Mouse (Mus musculus): ENCODE data around the gene Hexim1. TPM values are rescaled to one million over a fixed set of nuclear protein-coding genes. Genes with fewer than 3 reads are reported as not detected.
A peak's percentile ranks its signal among the peaks of the same experiment; 100 is the strongest.

The Hexim1 gene
- polyA plus RNA-seq, 1 experiment: 28.8 TPM

DNA sequence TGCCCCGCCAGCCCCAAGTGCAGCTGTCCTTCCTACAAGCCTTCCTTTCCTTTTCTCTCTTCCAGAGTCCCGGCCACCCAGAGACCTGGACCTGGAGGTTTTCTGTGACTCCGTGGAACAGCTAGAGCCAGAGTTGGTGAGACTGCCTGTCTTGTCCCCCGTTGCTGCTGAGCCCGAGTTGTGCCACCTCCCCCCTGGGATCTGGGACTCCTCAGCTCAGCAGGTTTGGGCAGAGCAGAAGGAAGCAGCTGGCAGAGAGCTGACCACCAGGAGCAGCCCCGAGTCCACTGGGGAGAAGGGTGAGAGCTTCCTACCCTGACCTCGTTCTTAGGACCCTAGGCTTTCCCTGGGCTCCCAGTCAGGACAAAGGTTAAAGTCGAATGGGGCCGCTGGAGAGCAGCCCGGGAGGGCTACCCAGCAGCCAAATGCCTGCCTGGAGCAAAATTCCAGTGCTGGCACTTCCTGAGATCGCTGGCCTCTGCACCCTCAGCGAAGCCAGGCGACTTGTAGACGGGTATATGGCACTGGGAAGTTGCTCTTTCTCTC, 10.8 kb upstream of the Hexim1 start:
- peaks cover 22% of the 10 kb centered on the region for H3K4me1 ChIP-seq (ENCODE audit: control insufficient read depth, insufficient read depth, low read length)
- no peak overlapping the region for H3K27ac ChIP-seq (ENCODE audit: insufficient read depth, low read length)
- no peak overlapping the region for H3K4me3 ChIP-seq (replicated peaks; ENCODE audit: insufficient read depth, low read depth, low read length)
- peak in 1 of 2 experiments; percentile 18 for DNase-seq
- 33% methylated on average over 14 of the region's 14 CpGs for WGBS
- TF ChIP-seq CTCF (IDR thresholded peaks at IDR 0.05; ENCODE audit: borderline replicate concordance, insufficient read depth, low read depth, low read length): no peak
- TF ChIP-seq POLR2A (IDR thresholded peaks at IDR 0.05; ENCODE audit: borderline replicate concordance, insufficient read depth, low read length): no peak
- H3K27me3 ChIP-seq (ENCODE audit: control insufficient read depth, insufficient read depth, low read length): no peaks in the 10 kb centered on the region

DNA sequence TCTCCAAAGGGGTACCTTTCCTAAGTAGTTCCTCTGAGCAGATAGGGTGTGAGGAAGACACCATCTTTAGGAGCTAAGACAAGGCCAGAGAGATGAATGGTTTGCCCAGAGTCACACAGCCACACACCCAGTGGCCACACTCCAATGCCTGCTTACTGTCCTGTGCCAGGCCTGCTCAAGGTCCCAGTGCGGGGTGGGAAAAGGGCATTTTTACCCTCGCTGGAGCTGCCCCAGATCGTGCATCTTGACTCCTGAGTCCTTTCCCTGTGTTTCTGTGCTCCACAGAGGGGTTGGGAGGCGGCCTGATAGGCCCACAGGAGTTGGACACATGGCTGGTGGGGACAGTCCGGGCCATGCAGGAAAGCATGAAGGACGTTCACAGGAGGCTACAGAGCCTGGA, 10.2 kb upstream of the Hexim1 start:
- TF ChIP-seq CTCF (IDR thresholded peaks at IDR 0.05; ENCODE audit: borderline replicate concordance, insufficient read depth, low read depth, low read length) (no peak), POLR2A (IDR thresholded peaks at IDR 0.05; ENCODE audit: borderline replicate concordance, insufficient read depth, low read length) (no peak)
- Histone ChIP-seq H3K27ac (ENCODE audit: insufficient read depth, low read length) (no peak overlapping the region), H3K4me1 (ENCODE audit: control insufficient read depth, insufficient read depth, low read length) (peaks cover 22% of the 10 kb centered on the region), H3K4me3 (replicated peaks; ENCODE audit: insufficient read depth, low read depth, low read length) (no peak overlapping the region), H3K27me3 (ENCODE audit: control insufficient read depth, insufficient read depth, low read length) (no peaks in the 10 kb centered on the region)
- DNase-seq: no peak
- WGBS: 74% methylated on average over 6 of the region's 6 CpGs

DNA sequence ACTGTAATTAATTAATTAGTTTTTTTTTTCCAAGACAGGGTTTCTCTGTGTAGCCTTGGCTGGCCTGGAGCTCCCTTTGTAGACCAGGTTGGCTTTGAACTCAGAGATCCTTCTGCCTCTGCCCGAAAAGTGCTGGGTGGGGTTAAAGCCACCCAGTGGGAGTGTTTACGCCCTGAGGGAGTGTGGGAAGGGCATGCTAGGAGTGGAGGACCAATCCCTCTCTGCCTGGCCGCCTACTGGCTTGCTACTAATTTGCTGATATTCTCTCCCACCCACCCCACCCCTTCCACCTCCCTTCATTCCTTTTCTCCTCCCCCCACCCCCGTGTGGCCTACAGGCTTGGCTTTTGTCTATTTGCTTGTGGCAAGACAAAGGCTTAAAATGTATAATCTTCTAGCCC, 9.6 kb upstream of the Hexim1 start:
- TF ChIP-seq CTCF (IDR thresholded peaks at IDR 0.05; ENCODE audit: borderline replicate concordance, insufficient read depth, low read depth, low read length): no peak
- no peak for TF ChIP-seq POLR2A (IDR thresholded peaks at IDR 0.05; ENCODE audit: borderline replicate concordance, insufficient read depth, low read length)
- DNase-seq: no peak
- Histone ChIP-seq H3K27ac (ENCODE audit: insufficient read depth, low read length) (no peak overlapping the region), H3K27me3 (ENCODE audit: control insufficient read depth, insufficient read depth, low read length) (no peaks in the 10 kb centered on the region), H3K4me3 (replicated peaks; ENCODE audit: insufficient read depth, low read depth, low read length) (no peak overlapping the region), H3K4me1 (ENCODE audit: control insufficient read depth, insufficient read depth, low read length) (peaks cover 22% of the 10 kb centered on the region)
- WGBS: 71% methylated on average over 4 of the region's 4 CpGs

DNA sequence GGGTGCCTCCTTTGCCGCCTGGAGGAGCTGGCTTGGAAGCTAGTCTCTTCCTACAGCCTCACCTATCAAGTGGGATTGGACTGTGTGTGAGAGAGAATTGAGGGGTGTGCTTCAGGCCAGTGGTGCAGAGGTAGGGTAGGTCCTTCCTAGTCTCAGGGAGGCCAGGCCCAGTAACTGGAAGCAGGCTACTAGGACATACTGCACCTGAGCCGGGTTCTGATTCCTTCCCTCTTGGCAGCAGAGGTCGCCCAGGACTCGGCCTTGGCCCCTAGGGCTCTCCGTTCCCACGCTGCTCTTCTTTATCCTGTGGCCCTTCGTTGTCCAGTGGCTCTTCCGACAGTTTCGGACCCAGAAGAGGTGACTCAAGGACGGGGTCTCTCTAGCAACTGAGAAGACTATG, 4.7 kb upstream of the Hexim1 start:
- Histone ChIP-seq H3K4me1 (ENCODE audit: control insufficient read depth, insufficient read depth, low read length) (peaks cover 9% of the 10 kb centered on the region; the same call in 1 of the 2 replicates), H3K27me3 (ENCODE audit: control insufficient read depth, insufficient read depth, low read length) (no peaks in the 10 kb centered on the region), H3K4me3 (replicated peaks; ENCODE audit: insufficient read depth, low read depth, low read length) (no peak overlapping the region), H3K27ac (ENCODE audit: insufficient read depth, low read length) (no peak overlapping the region)
- no peak for TF ChIP-seq CTCF (IDR thresholded peaks at IDR 0.05; ENCODE audit: borderline replicate concordance, insufficient read depth, low read depth, low read length)
- TF ChIP-seq POLR2A (IDR thresholded peaks at IDR 0.05; ENCODE audit: borderline replicate concordance, insufficient read depth, low read length): no peak
- WGBS: 61% methylated on average over 10 of the region's 10 CpGs
- DNase-seq: no peak

DNA sequence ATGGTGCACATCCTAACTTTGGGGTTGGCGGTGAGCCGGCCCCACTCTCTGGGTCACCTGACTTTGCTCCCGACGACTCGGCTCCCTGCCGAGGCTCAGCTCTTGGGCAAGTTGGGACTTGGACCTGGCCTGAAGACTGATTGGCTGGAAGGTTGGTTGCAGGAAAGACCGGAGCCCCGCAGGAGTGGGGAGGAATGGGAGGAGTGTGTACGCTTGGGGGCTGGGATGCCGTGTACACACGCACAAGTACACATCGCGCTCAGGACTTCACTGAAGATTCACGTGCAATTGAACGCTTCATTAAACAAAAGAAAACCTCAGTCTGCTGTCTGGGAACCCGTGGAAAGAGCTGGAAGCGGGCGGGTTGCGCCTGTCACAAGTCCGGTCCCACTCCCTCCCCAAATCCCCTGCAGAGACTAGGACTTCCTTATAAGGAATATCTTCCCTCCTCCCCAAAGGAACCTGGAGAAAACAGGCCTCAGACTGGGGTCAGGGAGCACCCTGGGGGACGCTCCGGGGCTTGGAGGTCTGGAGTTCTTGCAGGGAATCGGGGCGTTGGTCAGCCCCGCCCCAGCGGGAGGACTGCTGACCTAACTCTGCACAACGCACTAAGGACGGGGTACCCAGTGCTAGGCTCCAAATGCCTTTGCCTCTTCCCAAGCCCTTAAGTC, 4.0 kb upstream of the Hexim1 start:
- peak overlapping the region; percentile 29 for H3K4me3 ChIP-seq (replicated peaks; ENCODE audit: insufficient read depth, low read depth, low read length)
- DNase-seq: peak; percentile 56 to 60
- no peak overlapping the region for H3K27ac ChIP-seq (ENCODE audit: insufficient read depth, low read length)
- WGBS: 7% methylated on average over 28 of the region's 28 CpGs
- peaks cover 9% of the 10 kb centered on the region; the same call in 1 of the 2 replicates for H3K4me1 ChIP-seq (ENCODE audit: control insufficient read depth, insufficient read depth, low read length)
- H3K27me3 ChIP-seq (ENCODE audit: control insufficient read depth, insufficient read depth, low read length): no peaks in the 10 kb centered on the region
- TF ChIP-seq CTCF (IDR thresholded peaks at IDR 0.05; ENCODE audit: borderline replicate concordance, insufficient read depth, low read depth, low read length) (no peak), POLR2A (IDR thresholded peaks at IDR 0.05; ENCODE audit: borderline replicate concordance, insufficient read depth, low read length) (no peak)

DNA sequence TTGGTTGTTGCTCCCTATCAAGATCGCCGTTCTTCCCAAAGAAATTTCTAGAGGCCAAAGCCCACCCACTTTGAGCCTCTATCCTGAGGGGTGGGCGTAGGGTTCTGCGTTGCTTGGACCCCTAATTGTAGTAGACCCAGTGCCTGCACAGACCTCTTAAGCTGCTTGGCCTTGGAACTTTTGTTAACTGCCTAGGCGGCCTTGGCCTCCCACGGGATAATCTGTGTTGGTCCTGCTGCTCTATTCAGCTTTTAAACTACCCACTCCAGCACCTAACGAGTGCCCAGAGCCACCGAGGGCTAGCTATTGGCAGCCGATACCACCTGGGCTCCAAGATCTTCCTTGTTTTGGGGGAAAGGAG, 3.5 kb upstream of the Hexim1 start:
- WGBS: 25% methylated on average over 9 of the region's 9 CpGs
- no peak for DNase-seq
- H3K4me3 ChIP-seq (replicated peaks; ENCODE audit: insufficient read depth, low read depth, low read length): peak overlapping the region; percentile 29
- H3K27ac ChIP-seq (ENCODE audit: insufficient read depth, low read length): no peak overlapping the region
- H3K27me3 ChIP-seq (ENCODE audit: control insufficient read depth, insufficient read depth, low read length): no peaks in the 10 kb centered on the region
- TF ChIP-seq POLR2A (IDR thresholded peaks at IDR 0.05; ENCODE audit: borderline replicate concordance, insufficient read depth, low read length): no peak
- no peak for TF ChIP-seq CTCF (IDR thresholded peaks at IDR 0.05; ENCODE audit: borderline replicate concordance, insufficient read depth, low read depth, low read length)
- peaks cover 9% of the 10 kb centered on the region; the same call in 1 of the 2 replicates for H3K4me1 ChIP-seq (ENCODE audit: control insufficient read depth, insufficient read depth, low read length)

DNA sequence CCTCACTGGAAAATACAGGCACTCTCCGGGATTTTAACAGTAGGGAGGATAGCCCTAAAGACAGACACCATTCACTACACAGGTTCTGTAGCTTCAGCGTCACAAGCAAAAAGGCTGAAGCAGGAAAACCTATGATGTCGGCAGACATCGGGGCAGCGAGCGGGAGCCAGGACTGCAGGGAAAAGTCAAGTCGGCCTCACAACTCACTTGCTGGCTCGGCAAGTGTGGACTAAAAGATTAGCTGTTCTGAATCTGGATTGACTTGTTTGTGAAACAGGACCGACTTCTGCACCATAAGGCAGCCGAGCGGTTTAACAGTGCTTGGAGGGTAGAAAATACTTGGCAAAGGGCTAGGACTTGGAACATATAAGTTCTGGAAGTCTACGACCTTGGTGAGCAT, 3.0 kb upstream of the Hexim1 start:
- H3K4me3 ChIP-seq (replicated peaks; ENCODE audit: insufficient read depth, low read depth, low read length): no peak overlapping the region
- no peaks in the 10 kb centered on the region for H3K27me3 ChIP-seq (ENCODE audit: control insufficient read depth, insufficient read depth, low read length)
- H3K4me1 ChIP-seq (ENCODE audit: control insufficient read depth, insufficient read depth, low read length): peaks cover 9% of the 10 kb centered on the region; the same call in 1 of the 2 replicates
- DNase-seq: no peak
- TF ChIP-seq CTCF (IDR thresholded peaks at IDR 0.05; ENCODE audit: borderline replicate concordance, insufficient read depth, low read depth, low read length): no peak
- no peak for TF ChIP-seq POLR2A (IDR thresholded peaks at IDR 0.05; ENCODE audit: borderline replicate concordance, insufficient read depth, low read length)
- no peak overlapping the region for H3K27ac ChIP-seq (ENCODE audit: insufficient read depth, low read length)
- 49% methylated on average over 12 of the region's 12 CpGs for WGBS

DNA sequence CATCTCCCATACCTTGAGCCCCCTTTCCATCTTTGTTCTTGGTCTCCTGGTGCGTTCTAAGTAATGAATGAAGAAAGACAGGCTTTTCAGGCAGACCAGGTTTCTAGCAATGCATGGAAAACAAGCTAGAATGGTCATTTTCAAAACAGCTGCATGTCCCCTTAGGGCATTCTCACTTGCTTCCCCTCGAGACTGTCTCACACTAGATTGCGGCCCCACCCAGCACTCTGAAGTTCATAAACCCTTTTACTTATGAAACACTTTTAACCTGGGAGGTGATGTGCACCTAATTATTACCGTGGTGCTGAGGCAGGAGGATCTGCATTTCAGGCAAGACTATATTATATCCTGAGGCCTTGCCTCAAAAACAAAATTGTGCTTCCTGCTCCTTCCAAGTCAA, 2.3 kb upstream of the Hexim1 start:
- H3K27ac ChIP-seq (ENCODE audit: insufficient read depth, low read length): no peak overlapping the region

More for the DNA sequence above, 2.3 kb upstream of the Hexim1 start:
- 85% methylated on average over 4 of the region's 4 CpGs for WGBS
- Histone ChIP-seq H3K27me3 (ENCODE audit: control insufficient read depth, insufficient read depth, low read length) (no peaks in the 10 kb centered on the region), H3K4me3 (replicated peaks; ENCODE audit: insufficient read depth, low read depth, low read length) (no peak overlapping the region), H3K4me1 (ENCODE audit: control insufficient read depth, insufficient read depth, low read length) (peaks cover 9% of the 10 kb centered on the region; the same call in 1 of the 2 replicates)
- no peak for DNase-seq
- TF ChIP-seq CTCF (IDR thresholded peaks at IDR 0.05; ENCODE audit: borderline replicate concordance, insufficient read depth, low read depth, low read length) (no peak), POLR2A (IDR thresholded peaks at IDR 0.05; ENCODE audit: borderline replicate concordance, insufficient read depth, low read length) (no peak)

Data from cerebellum, adult 2 months (tissue).